Mouse (Mus musculus): ENCODE results near the gene Cadm3.

DNA sequence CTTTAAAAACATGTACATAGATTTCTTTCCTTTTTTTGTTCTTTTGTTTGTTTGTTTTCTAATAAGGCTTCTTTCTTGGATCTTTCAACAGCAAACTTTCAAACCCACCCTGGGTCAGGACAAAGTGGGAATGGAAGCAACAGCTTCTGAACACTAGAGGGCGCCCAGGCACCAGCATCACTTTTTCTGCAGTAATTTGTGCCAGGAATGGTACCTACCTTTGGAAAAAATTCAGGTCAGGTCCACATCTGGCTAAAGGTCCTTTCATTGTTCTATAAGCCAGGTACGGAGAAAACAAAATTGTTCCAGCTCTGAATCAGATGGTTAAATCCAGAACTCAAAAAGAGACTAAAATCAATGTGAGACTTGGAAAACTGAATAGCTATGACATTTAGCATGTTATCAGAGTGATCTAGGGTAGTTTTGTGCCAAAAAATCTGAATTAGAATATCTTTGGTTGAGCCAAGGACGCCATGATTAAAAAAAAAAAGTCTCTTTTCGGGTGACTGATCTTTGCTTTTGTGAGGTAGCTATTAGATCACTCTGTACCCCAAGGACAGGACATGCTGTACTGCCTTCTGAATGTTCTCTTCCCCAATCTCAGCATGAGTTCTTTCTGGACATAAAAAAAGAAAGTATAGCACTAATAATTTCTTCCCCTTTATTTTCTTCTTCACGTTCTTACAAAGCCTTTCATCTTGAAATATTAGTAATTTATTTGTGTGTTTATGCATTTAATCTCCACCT is 43.5 kb downstream of the Cadm3 start:
- TF ChIP-seq CHD2 (IDR thresholded peaks at IDR 0.05; ENCODE audit: low read depth, low read length) = no peak
- no peak for TF ChIP-seq MAFK (IDR thresholded peaks at IDR 0.05; ENCODE audit: insufficient read depth, low read depth, low read length)

Measured in ES-E14 (cell line).